Mouse (Mus musculus) hindbrain, embryonic 13.5 days (tissue): ENCODE measurements around the gene Phospho1. TPM values are rescaled to one million over a fixed set of nuclear protein-coding genes. Genes with fewer than 3 reads are reported as not detected.

Experiments used
- ATAC-seq: fragments of 200-750 bp; cut with Nextera tagmentation; 2 replicates; pipeline ENCODE4 v1.8.0; 2017; ENCODE audit warnings: moderate TSS enrichment; ENCODE audit not compliant: low FRiP score
- H3K27ac ChIP-seq: fragments of 300-500 bp; sonication (generic); 2 replicates; pipeline ENCODE4 v1.5.1; 2015; ENCODE audit warnings: inconsistent platforms, mild to moderate bottlenecking, moderate library complexity
- H3K27me3 ChIP-seq: fragments of 300-500 bp; sonication (generic); 2 replicates; pipeline ENCODE4 v1.6.1; 2015; ENCODE audit warnings: mild to moderate bottlenecking, inconsistent platforms
- H3K36me3 ChIP-seq: fragments of 300-500 bp; sonication (generic); 2 replicates; pipeline ENCODE4 v1.6.1; 2015; ENCODE audit warnings: mild to moderate bottlenecking, inconsistent platforms
- H3K4me1 ChIP-seq: fragments of 300-500 bp; sonication (generic); replicated peaks from 2 replicates; pipeline ENCODE4 v1.6.1; 2015; ENCODE audit warnings: inconsistent platforms
- H3K4me2 ChIP-seq: fragments of 300-500 bp; sonication (generic); 2 replicates; pipeline ENCODE4 v1.6.1; 2015; ENCODE audit warnings: inconsistent platforms, mild to moderate bottlenecking, moderate library complexity
- H3K4me3 ChIP-seq: fragments of 300-500 bp; sonication (generic); 2 replicates; pipeline ENCODE4 v1.5.1; 2015; ENCODE audit warnings: mild to moderate bottlenecking, inconsistent platforms
- H3K9ac ChIP-seq: fragments of 300-500 bp; sonication (generic); 2 replicates; pipeline ENCODE4 v1.6.1; 2015; ENCODE audit warnings: mild to moderate bottlenecking, inconsistent platforms
- H3K9me3 ChIP-seq: fragments of 300-500 bp; sonication (generic); 2 replicates; pipeline ENCODE4 v1.6.1; 2016; ENCODE audit warnings: inconsistent platforms
- WGBS: fragments of 180-500 bp; shearing (Covaris S2); methylation state at CpG from one replicate; pipeline ENCODE4 v1.1.7; 2015; 5-methylcytosine and 5-hydroxymethylcytosine counted together
- polyA plus RNA-seq: library from polyadenylated mRNA; unstranded; fragments of >200 nt; fragmentation: Nextera tagmentation; extraction: Ambion mirVana; gene quantifications from 2 replicates; pipeline ENCODE4 v1.2.1, GENCODE M21; 2015

Phospho1 gene
- polyA plus RNA-seq, 1 experiment from 2014 or later: not detected

DNA sequence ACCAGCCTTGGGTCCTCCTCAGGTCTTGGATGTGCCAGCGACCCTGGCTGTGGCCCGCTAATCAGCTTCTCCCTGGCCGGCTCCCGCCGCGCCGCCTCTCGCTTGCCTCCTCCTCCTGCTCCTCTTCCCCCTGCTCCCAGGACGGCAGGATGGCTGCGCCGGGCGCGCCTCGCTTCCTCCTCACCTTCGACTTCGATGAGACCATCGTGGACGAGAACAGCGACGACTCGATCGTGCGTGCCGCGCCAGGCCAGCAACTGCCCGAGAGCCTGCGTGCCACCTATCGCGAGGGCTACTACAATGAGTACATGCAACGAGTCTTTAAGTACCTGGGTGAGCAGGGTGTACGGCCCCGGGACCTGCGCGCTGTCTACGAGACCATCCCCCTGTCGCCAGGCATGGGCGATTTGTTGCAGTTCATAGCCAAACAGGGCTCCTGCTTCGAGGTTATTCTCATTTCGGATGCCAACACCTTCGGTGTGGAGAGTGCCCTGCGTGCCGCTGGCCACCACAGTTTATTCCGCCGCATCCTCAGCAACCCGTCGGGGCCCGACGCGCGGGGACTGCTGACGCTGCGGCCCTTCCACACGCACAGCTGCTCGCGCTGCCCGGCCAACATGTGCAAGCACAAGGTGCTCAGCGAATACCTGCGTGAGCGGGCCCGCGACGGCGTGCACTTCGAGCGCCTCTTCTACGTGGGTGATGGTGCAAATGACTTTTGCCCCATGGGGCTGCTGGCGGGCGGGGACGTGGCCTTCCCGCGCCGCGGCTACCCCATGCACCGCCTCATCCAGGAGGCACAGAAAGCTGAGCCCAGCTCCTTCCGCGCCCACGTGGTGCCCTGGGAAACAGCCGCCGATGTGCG lies 6.3 kb downstream of the Phospho1 start:
- H3K4me3 ChIP-seq: peak overlapping the region; percentile 33
- no peak for ATAC-seq
- H3K36me3 ChIP-seq: no peaks in the 10 kb centered on the region
- no peaks in the 10 kb centered on the region for H3K9me3 ChIP-seq
- 3% methylated on average over 79 of the region's 80 CpGs for WGBS
- no peak overlapping the region for H3K27ac ChIP-seq
- H3K9ac ChIP-seq: peak overlapping the region; percentile 51
- peak overlapping the region; percentile 50 for H3K4me2 ChIP-seq
- peaks cover 36% of the 10 kb centered on the region for H3K4me1 ChIP-seq
- peaks cover 98% of the 10 kb centered on the region for H3K27me3 ChIP-seq

DNA sequence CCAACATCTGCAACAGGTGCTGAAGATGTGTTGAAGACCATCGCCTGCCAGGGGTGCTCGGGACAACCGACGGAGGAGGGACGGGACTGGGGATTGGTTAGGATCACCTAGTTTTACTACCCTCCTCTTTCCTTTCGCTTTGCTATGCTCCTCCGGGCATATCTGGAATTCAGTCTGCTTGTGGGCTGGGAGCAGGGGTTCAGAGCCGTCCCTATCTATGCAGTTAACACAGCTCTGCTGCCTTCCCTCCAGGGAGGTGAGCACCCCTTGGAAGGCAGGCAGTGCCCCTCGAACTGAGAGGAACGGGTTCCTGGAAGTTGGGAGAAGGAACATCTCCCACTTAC lies 6.9 kb downstream of the Phospho1 start:
- peak overlapping the region; percentile 50 for H3K4me2 ChIP-seq
- no peak overlapping the region for H3K27ac ChIP-seq
- 7% methylated on average over 10 of the region's 10 CpGs for WGBS
- peaks cover 36% of the 10 kb centered on the region for H3K4me1 ChIP-seq
- peaks cover 99% of the 10 kb centered on the region for H3K27me3 ChIP-seq
- peak overlapping the region; percentile 51; the same call in 1 of the 2 replicates for H3K9ac ChIP-seq
- no peaks in the 10 kb centered on the region for H3K36me3 ChIP-seq
- peak overlapping the region; percentile 33 for H3K4me3 ChIP-seq
- ATAC-seq: no peak
- no peaks in the 10 kb centered on the region for H3K9me3 ChIP-seq

- Histone ChIP-seq H3K27ac (no peak overlapping the region), H3K4me2 (no peak overlapping the region), H3K27me3 (peaks cover 99% of the 10 kb centered on the region), H3K4me1 (peaks cover 39% of the 10 kb centered on the region), H3K9ac (no peak overlapping the region), H3K4me3 (peak overlapping the region; percentile 33; the same call in 1 of the 2 replicates), H3K9me3 (no peaks in the 10 kb centered on the region), H3K36me3 (no peaks in the 10 kb centered on the region)
- WGBS: 2% methylated on average over 14 of the region's 15 CpGs
- no peak for ATAC-seq
Measured at GRCm38 (mm10) chr11:95831641-95832040, 7.3 kb downstream of the Phospho1 start.

DNA sequence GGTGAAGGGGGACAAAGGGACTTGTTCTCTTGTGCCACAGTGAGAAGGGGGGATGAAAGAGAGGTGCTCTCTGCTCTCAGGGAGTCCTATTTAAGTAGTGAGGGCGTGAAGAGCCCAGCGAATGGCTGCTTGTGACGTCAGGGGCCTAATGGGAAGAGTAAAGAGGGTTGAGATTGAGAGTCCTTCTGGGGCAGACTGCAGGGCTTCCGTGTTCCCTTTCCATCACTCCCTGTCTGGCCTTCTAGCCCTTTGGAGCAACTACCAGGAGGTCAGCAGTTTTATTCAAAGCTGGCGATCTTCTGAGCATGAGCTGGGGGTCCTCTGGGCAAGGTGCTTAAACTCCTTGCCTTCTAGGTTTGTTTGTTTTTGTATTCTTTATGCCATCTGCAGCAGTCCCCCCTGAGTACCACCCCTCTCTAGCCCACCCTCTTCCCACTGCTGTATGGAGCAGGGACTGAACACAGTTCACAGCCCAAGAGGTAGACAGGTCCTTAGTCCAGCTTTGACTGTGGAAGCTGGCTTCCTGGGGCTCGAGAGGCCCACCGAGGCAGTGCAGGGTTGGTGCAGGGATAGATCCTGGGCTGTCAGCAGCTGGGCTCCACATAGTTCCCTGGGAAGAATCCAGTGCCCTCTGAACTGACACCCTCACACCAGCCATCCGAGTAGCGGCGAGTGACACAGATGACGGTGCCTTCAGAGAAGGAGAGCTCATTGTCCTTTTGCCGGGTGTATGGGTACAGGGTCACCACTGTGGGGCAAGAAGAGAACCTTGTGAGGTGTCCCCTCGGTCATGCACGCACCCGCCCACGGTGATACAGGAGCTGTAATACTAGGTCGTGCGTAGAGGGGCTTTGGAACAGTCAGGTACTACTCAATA lies 8.1 kb downstream of the Phospho1 start:
- H3K9me3 ChIP-seq: no peaks in the 10 kb centered on the region
- 34% methylated on average over 18 of the region's 18 CpGs for WGBS

DNA sequence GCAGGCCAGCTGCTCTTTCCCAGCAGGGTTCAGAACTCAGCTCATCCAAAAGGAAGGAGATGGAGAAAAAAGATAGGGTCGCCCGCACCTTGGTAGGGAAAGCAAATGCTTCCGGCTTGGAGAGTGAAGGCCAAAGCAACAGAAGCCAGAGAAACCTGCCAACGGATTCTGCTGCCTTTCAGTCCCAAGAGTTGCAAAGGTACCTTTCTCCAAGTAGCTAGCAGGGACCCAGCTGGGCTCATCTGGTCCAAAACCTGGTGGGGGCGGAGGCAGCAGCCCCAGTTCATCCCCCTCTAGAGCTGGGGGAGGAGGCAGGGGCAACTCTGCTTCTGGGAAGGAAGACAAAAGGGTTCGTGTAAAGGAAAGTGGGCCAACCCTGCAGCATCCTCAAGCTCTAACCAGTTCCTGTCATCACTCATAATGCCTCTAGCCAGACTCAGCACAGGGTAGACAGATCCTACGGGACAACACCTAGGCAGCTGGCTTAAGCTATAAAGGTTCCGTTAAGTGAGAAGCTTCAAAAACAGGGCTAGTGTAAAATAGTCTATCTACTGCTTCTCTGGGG lies 8.8 kb downstream of the Phospho1 start:
- peaks cover 46% of the 10 kb centered on the region for H3K4me1 ChIP-seq
- H3K9me3 ChIP-seq: no peaks in the 10 kb centered on the region
- H3K4me3 ChIP-seq: no peak overlapping the region
- no peaks in the 10 kb centered on the region for H3K36me3 ChIP-seq
- H3K27me3 ChIP-seq: peaks cover 100% of the 10 kb centered on the region
- no peak overlapping the region for H3K27ac ChIP-seq
- no peak overlapping the region for H3K9ac ChIP-seq
- H3K4me2 ChIP-seq: no peak overlapping the region
- 21% methylated on average over 8 of the region's 8 CpGs for WGBS
- no peak for ATAC-seq

More for the DNA sequence above, 8.1 kb downstream of the Phospho1 start:
- H3K27me3 ChIP-seq: peaks cover 99% of the 10 kb centered on the region
- H3K9ac ChIP-seq: no peak overlapping the region
- no peak overlapping the region for H3K4me2 ChIP-seq
- H3K27ac ChIP-seq: no peak overlapping the region
- peaks cover 46% of the 10 kb centered on the region for H3K4me1 ChIP-seq
- no peak for ATAC-seq
- no peak overlapping the region for H3K4me3 ChIP-seq
- H3K36me3 ChIP-seq: no peaks in the 10 kb centered on the region

GRCm38 (mm10) chr11:95833631-95834142 lies 9.4 kb downstream of the Phospho1 start:
- Histone ChIP-seq H3K9me3 (no peaks in the 10 kb centered on the region), H3K9ac (no peak overlapping the region), H3K4me2 (0 out of 2 replicates have a peak overlapping the region, but pooled peaks have one; percentile 2), H3K27me3 (peaks cover 94% of the 10 kb centered on the region), H3K4me3 (no peak overlapping the region), H3K4me1 (peaks cover 46% of the 10 kb centered on the region), H3K36me3 (no peaks in the 10 kb centered on the region), H3K27ac (no peak overlapping the region)
- WGBS: 8% methylated on average over 18 of the region's 18 CpGs
- no peak for ATAC-seq

GRCm38 (mm10) chr11:95834143-95834667 lies 9.9 kb downstream of the Phospho1 start:
- peaks cover 89% of the 10 kb centered on the region for H3K27me3 ChIP-seq
- H3K4me3 ChIP-seq: no peak overlapping the region
- H3K9me3 ChIP-seq: no peaks in the 10 kb centered on the region
- ATAC-seq: no peak
- no peaks in the 10 kb centered on the region for H3K36me3 ChIP-seq
- 0 out of 2 replicates have a peak overlapping the region, but pooled peaks have one; percentile 2 for H3K4me2 ChIP-seq
- 8% methylated on average over 22 of the region's 22 CpGs for WGBS
- H3K9ac ChIP-seq: no peak overlapping the region
- no peak overlapping the region for H3K27ac ChIP-seq
- H3K4me1 ChIP-seq: peaks cover 46% of the 10 kb centered on the region

DNA sequence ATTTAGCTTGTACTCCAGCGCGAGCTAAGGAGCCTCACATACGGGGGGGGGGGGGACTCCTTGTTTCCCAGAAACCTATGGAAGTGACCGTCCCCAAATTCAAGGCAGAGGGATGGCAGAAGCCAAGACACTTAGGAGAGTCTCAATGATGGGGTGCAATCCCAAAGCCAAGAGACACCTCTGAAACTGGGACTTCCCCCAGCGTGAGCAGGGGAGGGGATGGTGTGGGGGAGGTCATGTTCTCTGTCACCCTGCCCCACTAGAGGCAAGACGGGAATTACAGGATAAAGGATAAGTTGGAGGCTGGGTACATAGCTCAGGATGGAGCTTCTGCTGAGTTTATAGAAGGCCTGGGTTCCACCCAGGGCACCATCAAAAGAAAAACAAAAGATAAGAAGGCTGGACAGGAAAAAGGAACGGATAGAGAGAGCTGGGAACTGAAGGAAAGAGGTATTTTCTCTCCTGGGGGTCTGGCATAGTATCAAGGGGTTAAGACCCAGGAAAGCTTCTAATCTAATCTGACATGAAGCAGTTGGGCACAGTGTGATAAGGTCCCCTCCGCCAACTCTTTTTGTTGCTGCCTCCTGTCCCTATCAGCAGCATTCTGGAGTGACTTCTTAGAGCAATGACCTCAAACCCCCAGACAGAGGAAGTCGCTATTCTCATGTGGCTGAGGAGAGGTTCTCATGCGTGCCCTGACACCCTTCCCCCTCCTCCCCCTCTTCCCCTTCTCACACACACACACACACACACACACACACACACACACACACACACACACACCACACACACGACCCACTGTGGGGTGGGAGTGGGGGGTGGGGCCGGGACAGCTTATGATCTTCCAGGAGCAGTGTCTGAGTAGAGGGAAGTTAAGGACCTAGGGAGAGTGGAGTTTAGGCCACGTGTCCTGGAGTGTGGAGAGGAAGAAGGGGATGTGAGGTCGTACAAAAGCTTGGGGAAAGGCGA lies 10.7 kb downstream of the Phospho1 start:
- no peak overlapping the region for H3K4me2 ChIP-seq

GRCm38 (mm10) chr11:95835832-95836231 lies 11.5 kb downstream of the Phospho1 start:
- 42% methylated on average over 6 of the region's 6 CpGs for WGBS
- peaks cover 77% of the 10 kb centered on the region for H3K27me3 ChIP-seq
- H3K9me3 ChIP-seq: no peaks in the 10 kb centered on the region
- no peak for ATAC-seq
- no peak overlapping the region for H3K27ac ChIP-seq
- no peak overlapping the region for H3K4me2 ChIP-seq
- H3K36me3 ChIP-seq: no peaks in the 10 kb centered on the region
- no peak overlapping the region for H3K9ac ChIP-seq
- H3K4me3 ChIP-seq: no peak overlapping the region
- H3K4me1 ChIP-seq: peaks cover 36% of the 10 kb centered on the region

More for the DNA sequence above, 10.7 kb downstream of the Phospho1 start:
- Histone ChIP-seq H3K4me1 (peaks cover 44% of the 10 kb centered on the region), H3K9ac (no peak overlapping the region), H3K36me3 (no peaks in the 10 kb centered on the region), H3K9me3 (no peaks in the 10 kb centered on the region), H3K27me3 (peaks cover 81% of the 10 kb centered on the region), H3K27ac (no peak overlapping the region), H3K4me3 (no peak overlapping the region)
- WGBS: 27% methylated on average over 15 of the region's 15 CpGs
- no peak for ATAC-seq

DNA sequence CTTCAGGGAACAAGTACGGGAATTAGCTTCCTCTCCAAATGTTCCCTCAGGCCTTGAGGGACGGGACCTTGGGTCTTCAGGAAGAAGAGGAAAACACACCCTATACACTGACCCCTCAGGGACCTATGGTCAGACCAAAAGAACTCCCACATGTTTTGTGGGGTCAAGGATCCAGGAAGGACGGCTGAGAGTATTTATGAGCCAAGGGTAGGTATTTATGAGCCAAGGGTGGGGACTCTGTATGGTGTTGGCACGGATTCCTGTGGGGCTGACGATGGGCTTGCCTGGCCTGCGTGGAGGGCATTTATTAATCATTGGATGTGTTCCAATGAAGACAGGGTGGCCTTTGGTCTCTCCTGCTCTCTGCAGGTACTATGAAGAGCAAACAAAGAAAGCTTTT lies 12.1 kb downstream of the Phospho1 start:
- Histone ChIP-seq H3K9ac (no peak overlapping the region), H3K4me1 (peaks cover 30% of the 10 kb centered on the region), H3K4me2 (no peak overlapping the region), H3K36me3 (no peaks in the 10 kb centered on the region), H3K4me3 (no peak overlapping the region), H3K9me3 (no peaks in the 10 kb centered on the region), H3K27me3 (peaks cover 77% of the 10 kb centered on the region), H3K27ac (no peak overlapping the region)
- no peak for ATAC-seq
- 77% methylated on average over 6 of the region's 6 CpGs for WGBS

DNA sequence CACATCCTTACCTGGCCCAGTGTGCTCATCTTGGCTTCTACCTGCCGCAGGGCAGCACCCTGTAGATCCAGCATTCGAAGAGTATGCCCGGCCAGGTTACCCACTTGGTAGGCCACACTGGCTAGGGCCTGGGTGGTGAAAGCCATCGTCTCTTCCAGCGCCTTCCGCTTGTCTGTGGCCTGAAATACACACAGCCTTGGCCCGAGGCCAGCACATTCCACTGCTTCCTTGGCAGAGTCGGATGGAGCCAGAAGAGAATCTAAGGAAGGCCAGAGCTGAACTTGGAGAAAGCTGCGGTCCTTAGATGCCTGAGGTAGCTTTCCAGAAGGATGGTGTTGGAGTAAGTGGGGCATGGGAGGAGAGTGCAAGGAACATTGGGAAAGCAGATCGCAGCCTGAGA lies 12.8 kb downstream of the Phospho1 start, which contains the start of gene Gngt2:
Gngt2 (plus strand) TSS at position 158 of the 400 bp plus-strand sequence.
- no peak within 1 kb of the TSS for H3K4me2 ChIP-seq
- H3K27me3 ChIP-seq: peaks cover 77% of the 10 kb centered on the region
- no peak within 1 kb of the TSS for H3K4me3 ChIP-seq
- H3K27ac ChIP-seq: no peak within 1 kb of the TSS
- 70% methylated on average over 10 of the region's 10 CpGs for WGBS
- no peak for ATAC-seq
- H3K4me1 ChIP-seq: peaks cover 32% of the 10 kb centered on the region
- H3K36me3 ChIP-seq: no peaks in the 10 kb centered on the region
- H3K9me3 ChIP-seq: no peaks in the 10 kb centered on the region
- H3K9ac ChIP-seq: no peak within 1 kb of the TSS
